Mouse (Mus musculus) thymus, adult 18-20 months (tissue): ENCODE data around the gene Tbc1d22b.

Source experiments
- DNase-seq, 2 experiments: peaks; one replicate each; pipeline ENCODE4 v3.0.0; 2022; ENCODE audit warnings: mixed read lengths in 2 of 2

Tbc1d22b gene

GRCm38 (mm10) chr17:29542831-29543690, 6.5 kb upstream of the Tbc1d22b start:
- no peak for DNase-seq

GRCm38 (mm10) chr17:29544064-29544463, 5.5 kb upstream of the Tbc1d22b start:
- no peak for DNase-seq

GRCm38 (mm10) chr17:29545241-29545640, 4.3 kb upstream of the Tbc1d22b start:
- DNase-seq: no peak

GRCm38 (mm10) chr17:29548494-29548893, 1.1 kb upstream of the Tbc1d22b start:
- no peak for DNase-seq

GRCm38 (mm10) chr17:29548994-29549393, 591 bp upstream of the Tbc1d22b start:
- no peak for DNase-seq

- DNase-seq: peak in 1 of 2 experiments; percentile 30
These were observed 1.4 kb downstream of the Tbc1d22b start for GRCm38 (mm10) chr17:29551019-29551418.

GRCm38 (mm10) chr17:29552162-29552732, 2.7 kb downstream of the Tbc1d22b start, which contains the start of gene Tmem217:
Tmem217 (minus strand) TSS chr17:29552385.
- DNase-seq: no peak

GRCm38 (mm10) chr17:29554176-29554575, 4.6 kb downstream of the Tbc1d22b start:
- no peak for DNase-seq

GRCm38 (mm10) chr17:29556456-29556855, 6.9 kb downstream of the Tbc1d22b start:
- DNase-seq: no peak

- peak in 1 of 2 experiments; percentile 21 for DNase-seq
These were observed 7.3 kb downstream of the Tbc1d22b start for GRCm38 (mm10) chr17:29556893-29557292.

GRCm38 (mm10) chr17:29558476-29558875, 8.9 kb downstream of the Tbc1d22b start:
- no peak for DNase-seq

- DNase-seq: no peak
These were observed 15.9 kb downstream of the Tbc1d22b start for GRCm38 (mm10) chr17:29565521-29565920.

GRCm38 (mm10) chr17:29568435-29568834, 18.9 kb downstream of the Tbc1d22b start:
- DNase-seq: no peak

GRCm38 (mm10) chr17:29569831-29570230, 20.2 kb downstream of the Tbc1d22b start:
- no peak for DNase-seq

- DNase-seq: no peak
These were observed 30.1 kb downstream of the Tbc1d22b start for GRCm38 (mm10) chr17:29579579-29580126.

- no peak for DNase-seq
These were observed 34.0 kb downstream of the Tbc1d22b start for GRCm38 (mm10) chr17:29583569-29583968.

GRCm38 (mm10) chr17:29584306-29584705, 34.7 kb downstream of the Tbc1d22b start:
- peak; percentile 37 to 56 for DNase-seq

GRCm38 (mm10) chr17:29584737-29585136, 35.2 kb downstream of the Tbc1d22b start:
- DNase-seq: no peak

- DNase-seq: peak in 1 of 2 experiments; percentile 50
These were observed 35.9 kb downstream of the Tbc1d22b start for GRCm38 (mm10) chr17:29585446-29585845.

- DNase-seq: no peak
These were observed 37.3 kb downstream of the Tbc1d22b start for GRCm38 (mm10) chr17:29586921-29587320.

GRCm38 (mm10) chr17:29589221-29589898, 39.8 kb downstream of the Tbc1d22b start:
- no peak for DNase-seq

- no peak for DNase-seq
These were observed 46.5 kb downstream of the Tbc1d22b start for GRCm38 (mm10) chr17:29595891-29596770.
